Mouse (Mus musculus) kidney, adult 2 months (tissue): ENCODE measurements around the gene Daxx.

Experiments used
- CTCF ChIP-seq: fragments of 200-500 bp; conservative IDR thresholded peaks from 2 replicates; pipeline ENCODE4 v1.5.1; 2011; ENCODE audit warnings: low read depth, mild to moderate bottlenecking, control low read depth, low read length, moderate library complexity, mixed read lengths; ENCODE audit not compliant: insufficient read depth, insufficient read length
- POLR2A ChIP-seq: fragments of 200-500 bp; IDR thresholded peaks from one replicate; pipeline ENCODE4 v1.6.1; 2011; ENCODE audit warnings: low read depth, low read length, control low read depth

- TF ChIP-seq POLR2A (no peak), CTCF (no peak)
These were observed 17.9 kb upstream of the Daxx start for GRCm38 (mm10) chr17:33891357-33891756.
